Mouse (Mus musculus) B cell, adult (primary cell): ENCODE results near the gene Rhox4c. TPM values are rescaled to one million over a fixed set of nuclear protein-coding genes. Genes with fewer than 3 reads are reported as not detected.

Experiments used
- total RNA-seq: library from RNA; stranded (reverse); gene quantifications from 4 replicates; pipeline ENCODE4 v1.2.4, GENCODE M21; 2023; ENCODE audit not compliant: inconsistent age

Gene Rhox4c
- not detected in 4 replicates for total RNA-seq

GRCm38 (mm10) chrX:37480037-37480436 lies at the start of gene Rhox4c:
TSS of gene Rhox4c (plus strand) at chrX:37480337.

DNA sequence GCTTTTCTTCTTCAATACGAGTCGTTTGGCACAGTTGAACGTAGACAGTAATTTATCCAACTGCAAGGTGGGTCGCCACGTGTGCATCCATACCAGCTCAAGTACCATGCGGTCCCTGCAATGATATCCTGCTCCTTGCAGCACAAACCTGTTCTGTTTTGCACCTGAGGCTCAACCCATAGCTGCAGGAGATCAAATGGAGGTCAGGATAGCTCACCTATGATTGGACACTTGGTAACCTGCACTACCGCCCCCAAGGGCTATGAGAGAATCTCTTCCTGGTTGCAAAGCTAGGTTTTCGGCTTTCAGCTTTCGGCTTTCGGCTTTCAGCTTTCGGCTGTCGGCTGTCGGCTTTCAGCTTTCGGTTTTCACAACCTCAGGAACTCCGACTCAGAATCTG lies 47.9 kb upstream of the Rhox4c start, which contains the start of gene Rhox4b:
Gene Rhox4b (plus strand): TSS at position 301 of the 400 bp plus-strand sequence.

GRCm38 (mm10) chrX:37453380-37453779 lies 26.8 kb upstream of the Rhox4c start, which contains the start of gene Rhox2c:
TSS of gene Rhox2c (plus strand) at chrX:37453680.

GRCm38 (mm10) chrX:37458285-37458684 lies 21.9 kb upstream of the Rhox4c start, which contains the start of gene Rhox3c:
TSS of gene Rhox3c (plus strand) at chrX:37458585.

GRCm38 (mm10) chrX:37514059-37514458 lies 33.9 kb downstream of the Rhox4c start, which contains the start of gene Rhox4d:
TSS of gene Rhox4d (plus strand) at chrX:37514359.

GRCm38 (mm10) chrX:37530152-37530551 lies 50.0 kb downstream of the Rhox4c start, which contains the start of gene Rhox2e:
TSS of gene Rhox2e (plus strand) at chrX:37530452.

Other genes starting within 250 kb of the Rhox4c start
- gene Rhox2a, start 235.4 kb upstream of the Rhox4c start, total RNA-seq: not detected in 4 replicates
- not detected in 4 replicates for gene Rhox3a, start 230.4 kb upstream of the Rhox4c start, total RNA-seq
- not detected in 4 replicates for gene Rhox4a, start 215.0 kb upstream of the Rhox4c start, total RNA-seq
- not detected in 4 replicates for gene Rhox3a2, start 100.3 kb upstream of the Rhox4c start, total RNA-seq
- gene Rhox4a2, start 89.5 kb upstream of the Rhox4c start, total RNA-seq: not detected in 4 replicates
- not detected in 4 replicates for gene Rhox2b, start 68.3 kb upstream of the Rhox4c start, total RNA-seq
- not detected in 4 replicates for gene Rhox4b, start 47.8 kb upstream of the Rhox4c start, total RNA-seq
- gene Rhox2c, start 26.7 kb upstream of the Rhox4c start, total RNA-seq: not detected in 4 replicates
- gene Rhox3c, start 21.8 kb upstream of the Rhox4c start, total RNA-seq: not detected in 4 replicates
- not detected in 4 replicates for gene Rhox2d, start 13.1 kb downstream of the Rhox4c start, total RNA-seq
- not detected in 4 replicates for gene Rhox4d, start 34.0 kb downstream of the Rhox4c start, total RNA-seq
- not detected in 4 replicates for gene Rhox2e, start 50.1 kb downstream of the Rhox4c start, total RNA-seq
- not detected in 4 replicates for gene Rhox3e, start 61.7 kb downstream of the Rhox4c start, total RNA-seq
- not detected in 4 replicates for gene Rhox4e, start 77.1 kb downstream of the Rhox4c start, total RNA-seq
- not detected in 4 replicates for gene Rhox2f, start 91.1 kb downstream of the Rhox4c start, total RNA-seq
- gene Rhox3f, start 100.7 kb downstream of the Rhox4c start, total RNA-seq: not detected in 4 replicates
- not detected in 4 replicates for gene Rhox4f, start 127.4 kb downstream of the Rhox4c start, total RNA-seq
- gene Rhox3g, start 148.3 kb downstream of the Rhox4c start, total RNA-seq: not detected in 4 replicates
- gene Rhox2g, start 163.1 kb downstream of the Rhox4c start, total RNA-seq: not detected in 4 replicates
- not detected in 4 replicates for gene Rhox4g, start 171.0 kb downstream of the Rhox4c start, total RNA-seq
- gene Rhox3h, start 188.4 kb downstream of the Rhox4c start, total RNA-seq: not detected in 4 replicates
- not detected in 4 replicates for gene Rhox2h, start 192.9 kb downstream of the Rhox4c start, total RNA-seq